Mouse (Mus musculus): ENCODE results near the gene Phf24. TPM values are rescaled to one million over a fixed set of nuclear protein-coding genes. Genes with fewer than 3 reads are reported as not detected.

Phf24 gene
- polyA plus RNA-seq, 1 experiment from 2014 or later: 0.50 TPM

DNA sequence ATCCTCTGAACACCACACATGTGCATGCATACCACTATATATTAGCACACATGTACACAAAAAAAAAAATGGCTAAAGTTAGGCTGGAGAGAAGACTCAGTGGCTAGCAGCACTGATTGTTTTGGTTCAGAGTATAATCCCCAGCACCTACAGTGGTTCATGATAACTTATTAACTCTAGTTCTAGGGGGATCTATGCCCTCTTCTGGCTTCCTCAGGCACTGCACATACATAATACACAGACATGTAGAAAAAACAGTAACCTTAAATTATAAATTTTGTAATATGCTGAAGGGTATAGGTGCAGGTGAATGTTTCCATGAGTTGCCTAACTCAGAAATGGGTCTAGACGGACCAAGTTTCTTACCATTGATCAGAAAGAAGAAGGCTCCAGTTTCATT, 71.8 kb downstream of the Phf24 start:
- no peak overlapping the region for H3K27ac ChIP-seq (ENCODE audit: low read length)
- H3K9ac ChIP-seq (ENCODE audit: low read length): no peak overlapping the region
- no peak overlapping the region for H3K4me2 ChIP-seq (ENCODE audit: low read depth, low read length)
- no peak for ATAC-seq (ENCODE audit: low read depth)
- H3K4me3 ChIP-seq (ENCODE audit: low read length): no peak overlapping the region
- H3K4me1 ChIP-seq (replicated peaks; ENCODE audit: control insufficient read depth, insufficient read depth, low read length): no peaks in the 10 kb centered on the region
- 90% methylated on average over 1 of the region's 1 CpGs for WGBS
- no peaks in the 10 kb centered on the region for H3K27me3 ChIP-seq (ENCODE audit: control insufficient read depth, insufficient read depth, low read depth, low read length)
- H3K36me3 ChIP-seq (ENCODE audit: control insufficient read depth, insufficient read depth, low read length): peaks cover 81% of the 10 kb centered on the region
- no peaks in the 10 kb centered on the region for H3K9me3 ChIP-seq (ENCODE audit: control insufficient read depth, low read length)

Other genes with a start within 250 kb of the Phf24 start
- gene 4930578G10Rik, start 181.1 kb upstream of the Phf24 start, polyA plus RNA-seq (2015; fragmentation: Nextera tagmentation; extraction: Ambion mirVana): not detected in 2 replicates
- not detected in 2 replicates for gene Ccl19, start 160.1 kb upstream of the Phf24 start, polyA plus RNA-seq (2015; fragmentation: Nextera tagmentation; extraction: Ambion mirVana)
- gene Ccl21a, start 142.7 kb upstream of the Phf24 start, polyA plus RNA-seq (2015; fragmentation: Nextera tagmentation; extraction: Ambion mirVana): 74.8 and 78.1 TPM in 2 replicates
- 0.04 TPM in 1 of 2 replicates, not detected in the other for gene Fam205a1, start 62.8 kb upstream of the Phf24 start, polyA plus RNA-seq (2015; fragmentation: Nextera tagmentation; extraction: Ambion mirVana)
- gene Gm12394, start 59.9 kb upstream of the Phf24 start, polyA plus RNA-seq (2015; fragmentation: Nextera tagmentation; extraction: Ambion mirVana): 0.11 TPM in 2 replicates
- gene Fam205c, start 42.4 kb upstream of the Phf24 start, polyA plus RNA-seq (2015; fragmentation: Nextera tagmentation; extraction: Ambion mirVana): not detected in 2 replicates
- gene Dnajb5, start 33.2 kb downstream of the Phf24 start, polyA plus RNA-seq (2015; fragmentation: Nextera tagmentation; extraction: Ambion mirVana): 6.2 and 7.3 TPM in 2 replicates
- gene 1700022I11Rik, start 52.9 kb downstream of the Phf24 start, polyA plus RNA-seq (2015; fragmentation: Nextera tagmentation; extraction: Ambion mirVana): 0.44 and 0.53 TPM in 2 replicates
- 482 and 519 TPM in 2 replicates for gene Vcp, start 83.8 kb downstream of the Phf24 start, polyA plus RNA-seq (2015; fragmentation: Nextera tagmentation; extraction: Ambion mirVana)
- gene Fancg, start 93.8 kb downstream of the Phf24 start, polyA plus RNA-seq (2015; fragmentation: Nextera tagmentation; extraction: Ambion mirVana): 22.5 and 24.1 TPM in 2 replicates
- gene Pigo, start 109.2 kb downstream of the Phf24 start, polyA plus RNA-seq (2015; fragmentation: Nextera tagmentation; extraction: Ambion mirVana): 21.8 and 24.8 TPM in 2 replicates
- gene Stoml2, start 115.0 kb downstream of the Phf24 start, polyA plus RNA-seq (2015; fragmentation: Nextera tagmentation; extraction: Ambion mirVana): 286 and 289 TPM in 2 replicates
- gene Fam214b, start 129.6 kb downstream of the Phf24 start, polyA plus RNA-seq (2015; fragmentation: Nextera tagmentation; extraction: Ambion mirVana): 9.6 and 11.7 TPM in 2 replicates
- gene Unc13b, start 142.3 kb downstream of the Phf24 start, polyA plus RNA-seq (2015; fragmentation: Nextera tagmentation; extraction: Ambion mirVana): 5.4 and 6.5 TPM in 2 replicates

All from lung, embryonic 16.5 days (tissue).